Mouse (Mus musculus): ENCODE measurements around the gene Hoxb5.

The Hoxb5 gene

DNA sequence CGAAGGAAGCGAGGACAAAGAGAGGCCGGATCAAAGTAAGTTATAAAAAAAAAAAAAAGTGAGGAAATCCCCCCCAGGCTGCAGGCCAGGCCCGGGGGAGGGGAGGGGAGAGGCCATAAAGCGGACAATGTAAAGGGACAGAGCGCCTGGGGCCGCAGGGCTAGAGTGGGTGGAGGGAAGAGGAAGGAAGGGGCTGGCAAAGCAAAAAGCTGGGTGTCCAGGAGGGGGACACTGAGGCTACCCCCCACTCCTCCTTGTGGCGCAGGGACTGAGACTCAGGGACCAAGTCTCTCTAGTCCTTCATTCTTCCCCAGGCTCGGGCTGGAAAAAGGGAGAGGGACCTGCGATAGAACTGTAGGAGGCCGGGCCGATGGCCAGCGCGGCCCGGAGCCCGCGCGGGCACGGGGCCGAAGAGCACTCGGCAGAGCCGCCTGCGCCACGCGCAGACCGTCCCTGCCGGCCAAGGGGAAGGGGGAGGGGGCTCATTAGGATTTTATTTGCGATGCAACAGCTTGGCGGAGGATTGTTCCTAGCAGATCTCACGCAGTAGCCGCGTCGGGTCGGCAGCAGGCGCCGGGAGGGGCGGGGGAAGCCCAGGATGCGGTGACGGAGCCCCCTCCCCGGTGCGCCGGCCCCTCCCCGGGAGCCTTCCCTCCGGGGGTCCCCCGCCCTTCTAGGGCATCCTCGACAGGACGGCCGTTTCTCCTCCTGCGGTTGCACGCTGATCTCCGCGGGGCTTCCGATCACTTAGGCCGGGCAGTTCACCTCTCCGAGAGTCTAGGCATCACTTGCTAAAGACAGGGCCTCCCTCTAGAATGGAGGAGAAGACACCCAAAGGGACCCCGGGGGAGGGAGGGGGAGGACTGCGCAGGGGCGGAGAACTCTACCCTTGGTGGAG lies 30.9 kb upstream of the Hoxb5 start:
- DNase-seq (ENCODE audit: low spot score): no peak

DNA sequence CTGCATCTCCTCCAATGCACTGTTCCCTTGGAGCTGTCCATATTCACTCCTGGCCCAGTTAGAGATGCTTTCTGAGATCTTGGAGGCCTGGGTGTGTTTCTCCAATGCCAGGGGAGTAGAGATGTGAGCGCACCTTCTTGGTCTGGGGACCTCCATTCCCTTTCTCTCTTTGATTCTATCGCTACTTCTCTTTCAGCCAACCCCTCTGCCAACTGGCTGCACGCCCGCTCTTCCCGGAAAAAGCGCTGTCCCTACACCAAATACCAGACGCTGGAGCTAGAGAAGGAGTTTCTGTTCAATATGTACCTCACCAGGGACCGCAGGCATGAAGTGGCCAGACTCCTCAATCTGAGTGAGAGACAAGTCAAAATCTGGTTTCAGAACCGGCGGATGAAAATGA lies 28.7 kb upstream of the Hoxb5 start:
- no peak for DNase-seq (ENCODE audit: low spot score)

DNA sequence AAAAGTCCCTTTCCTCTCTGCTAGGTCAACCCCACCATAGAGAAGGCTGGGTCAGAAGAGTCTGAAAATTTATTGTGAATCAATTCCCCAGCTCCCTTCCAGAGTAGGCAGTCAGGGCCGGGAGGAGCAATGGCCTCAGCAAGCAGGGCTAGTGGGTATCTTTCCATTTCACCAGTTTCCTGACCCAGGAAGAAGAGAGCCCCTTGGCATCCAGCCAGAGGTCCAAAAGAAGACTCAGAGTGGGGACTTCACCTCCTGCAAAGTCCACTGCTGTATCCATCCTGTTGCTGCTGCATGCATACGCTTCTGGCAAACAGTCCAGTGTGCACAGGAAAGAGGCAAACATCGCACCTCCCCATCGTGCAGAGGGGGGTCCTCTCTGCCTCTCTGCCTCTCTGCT lies 27.2 kb upstream of the Hoxb5 start:
- DNase-seq (ENCODE audit: low spot score): no peak

DNA sequence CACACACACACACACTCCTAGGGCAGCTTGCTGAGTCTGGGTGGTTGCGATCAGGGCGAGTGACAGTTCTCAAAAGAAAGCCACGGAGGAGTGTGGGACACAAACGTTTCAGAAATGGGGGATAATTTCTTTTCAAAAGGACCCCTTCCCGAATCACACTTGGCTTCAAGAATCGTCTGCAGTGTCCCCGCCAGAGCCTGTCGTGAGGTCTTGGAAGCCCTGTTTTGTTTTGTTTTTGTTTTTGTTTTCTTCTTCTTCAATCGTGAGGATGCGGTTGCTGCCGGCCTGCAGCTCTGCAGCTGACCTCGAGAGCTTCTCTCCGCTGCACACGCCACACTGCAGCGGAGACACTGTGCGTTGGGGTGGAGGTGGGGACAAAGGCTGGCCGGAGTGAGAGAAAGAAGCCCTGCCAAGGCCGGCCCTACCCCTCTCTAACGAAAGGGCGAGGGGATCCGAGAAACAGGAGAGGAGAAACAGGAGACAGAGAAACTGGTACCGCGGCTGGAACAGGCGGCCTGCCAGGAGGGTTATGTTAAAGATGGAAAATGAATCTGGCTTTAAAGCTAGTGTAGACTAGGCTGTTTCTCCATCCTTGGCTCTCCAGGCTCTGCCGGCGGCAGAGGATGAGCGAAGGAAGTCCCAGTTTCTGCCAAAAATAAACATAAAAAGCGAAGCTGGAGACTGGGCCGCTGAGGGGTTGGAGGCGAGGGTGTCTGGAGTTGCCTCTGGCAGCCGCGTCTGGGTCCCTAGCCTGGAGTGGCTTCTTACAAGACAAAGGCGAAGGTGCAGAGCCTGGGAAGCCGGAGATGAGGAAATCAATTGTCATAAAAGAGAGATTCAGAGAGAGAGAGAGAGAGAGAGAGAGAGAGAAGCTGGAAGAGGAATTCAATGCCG lies 25.7 kb upstream of the Hoxb5 start:
- DNase-seq (ENCODE audit: low spot score): no peak

DNA sequence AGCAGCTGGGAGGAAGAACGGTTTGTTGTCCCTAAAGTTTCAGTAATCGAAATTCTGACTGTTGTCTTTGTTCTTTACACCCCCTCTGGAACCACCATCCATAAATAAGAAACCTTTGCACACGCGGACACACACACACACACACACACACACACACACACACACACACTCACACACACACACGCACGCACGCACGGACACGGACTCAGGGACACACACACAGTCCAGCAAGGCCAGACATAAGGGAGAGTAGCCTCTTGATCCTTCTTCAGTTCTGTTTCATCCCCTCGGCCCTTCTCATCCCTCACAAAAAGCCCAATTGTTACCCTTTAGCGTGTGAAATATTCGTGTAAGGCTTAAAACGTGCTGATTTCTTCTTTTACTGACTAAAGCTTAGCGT lies 24.8 kb upstream of the Hoxb5 start:
- no peak for DNase-seq (ENCODE audit: low spot score)

DNA sequence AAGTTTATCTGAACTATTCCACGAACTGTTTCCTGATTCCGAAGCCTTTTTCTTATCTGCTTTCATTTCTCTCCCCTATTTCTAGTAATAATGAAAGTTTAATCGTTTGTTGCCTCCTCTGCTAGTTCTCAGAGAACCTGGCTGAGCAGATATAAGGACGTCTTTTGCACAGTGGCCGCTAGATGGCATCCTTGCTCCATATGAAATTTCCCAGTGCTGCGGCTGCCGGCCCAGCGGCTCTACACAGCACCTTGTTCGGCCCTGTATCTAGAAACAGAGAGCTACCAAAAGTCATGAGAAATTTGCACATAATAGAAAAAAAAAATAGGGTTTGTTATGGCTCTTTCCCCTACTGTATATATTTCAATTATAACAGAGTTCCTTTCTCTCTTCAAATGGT lies 24.4 kb upstream of the Hoxb5 start:
- DNase-seq (ENCODE audit: low spot score): no peak

DNA sequence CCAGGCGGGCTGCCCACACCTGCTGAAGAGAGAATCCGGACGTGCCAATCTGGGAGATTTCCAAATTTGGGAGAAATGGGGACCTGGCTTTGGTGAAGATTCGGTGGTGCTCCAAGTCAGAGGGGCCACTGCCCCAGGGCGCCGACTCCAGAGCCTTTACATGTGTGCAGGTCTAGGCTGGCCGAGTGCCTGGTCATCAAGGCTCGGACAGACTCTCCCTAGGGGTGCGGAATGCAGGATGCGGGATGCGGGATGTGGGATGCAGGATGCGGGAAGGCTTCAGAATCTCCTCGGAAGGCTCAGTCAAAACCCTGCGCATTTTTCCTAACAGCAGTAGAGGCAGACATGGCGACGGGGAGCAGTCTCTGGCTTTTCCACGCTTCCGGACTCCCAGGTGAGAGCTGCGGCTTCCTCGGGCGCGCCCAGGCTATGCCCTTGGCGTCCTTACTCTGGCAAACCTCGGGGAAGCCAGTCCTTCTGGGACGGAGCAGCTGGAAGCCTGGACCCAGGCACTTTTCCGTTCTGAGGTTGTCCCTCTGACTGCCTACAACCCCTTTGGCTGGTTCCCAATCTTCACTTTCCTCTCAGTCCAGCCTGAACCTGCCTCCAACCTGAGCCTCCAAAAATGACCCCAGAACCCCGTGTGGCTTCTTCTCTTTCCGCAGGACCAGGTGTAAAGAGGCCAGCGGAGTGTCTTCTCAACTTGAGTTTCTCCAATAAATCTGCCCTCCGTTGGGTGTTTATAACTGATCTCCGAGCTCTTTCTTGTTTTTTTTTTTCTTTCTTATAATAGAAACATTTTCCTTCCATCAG lies 23.5 kb upstream of the Hoxb5 start:
- no peak for DNase-seq (ENCODE audit: low spot score)

DNA sequence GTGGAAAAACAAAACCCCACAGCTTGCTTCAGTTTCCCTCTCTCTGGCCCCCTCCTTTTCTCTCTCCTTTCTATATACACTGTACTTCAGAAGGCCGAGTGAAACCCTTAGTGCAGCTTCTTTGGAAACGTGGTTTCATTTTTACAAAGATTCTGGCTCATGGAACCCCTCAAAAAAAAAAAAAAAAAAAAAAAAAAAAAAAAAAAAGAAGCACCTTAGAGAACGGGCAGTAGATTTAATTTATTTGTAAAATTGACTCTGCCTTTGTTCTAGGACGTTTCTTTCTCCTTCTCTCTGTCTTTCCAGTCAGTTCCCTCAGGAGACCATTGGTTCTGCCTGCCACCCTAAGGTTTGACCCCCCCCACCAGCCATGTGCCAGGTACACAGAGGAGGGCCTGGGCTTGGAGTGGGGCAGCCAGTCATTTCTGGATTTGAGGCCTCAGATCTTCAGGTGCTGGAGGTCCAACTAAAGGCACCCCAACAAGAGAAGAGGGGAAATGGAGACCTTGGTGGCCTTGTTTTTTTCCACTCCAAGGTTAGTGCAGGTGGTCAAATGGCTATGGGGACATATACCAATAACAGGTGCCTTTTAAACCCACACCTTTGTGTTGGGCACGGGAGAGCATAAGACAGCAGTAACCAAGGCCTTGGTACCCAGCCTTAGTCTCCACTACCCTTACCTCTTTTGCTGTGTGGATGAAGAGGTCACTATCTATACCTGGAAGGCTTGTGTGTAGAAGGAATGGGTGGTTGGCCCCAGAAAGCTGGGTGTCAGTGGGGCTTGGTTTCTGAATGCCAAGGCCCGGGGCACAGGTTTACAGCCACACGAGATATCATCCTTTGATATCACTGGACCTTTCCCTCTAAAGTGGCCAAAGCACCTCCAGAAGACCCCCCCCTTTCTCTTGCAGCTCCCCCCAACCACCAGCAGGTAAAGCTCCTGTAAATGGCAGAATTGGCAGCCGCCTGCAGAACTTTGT lies 22.4 kb upstream of the Hoxb5 start:
- no peak for DNase-seq (ENCODE audit: low spot score)

DNA sequence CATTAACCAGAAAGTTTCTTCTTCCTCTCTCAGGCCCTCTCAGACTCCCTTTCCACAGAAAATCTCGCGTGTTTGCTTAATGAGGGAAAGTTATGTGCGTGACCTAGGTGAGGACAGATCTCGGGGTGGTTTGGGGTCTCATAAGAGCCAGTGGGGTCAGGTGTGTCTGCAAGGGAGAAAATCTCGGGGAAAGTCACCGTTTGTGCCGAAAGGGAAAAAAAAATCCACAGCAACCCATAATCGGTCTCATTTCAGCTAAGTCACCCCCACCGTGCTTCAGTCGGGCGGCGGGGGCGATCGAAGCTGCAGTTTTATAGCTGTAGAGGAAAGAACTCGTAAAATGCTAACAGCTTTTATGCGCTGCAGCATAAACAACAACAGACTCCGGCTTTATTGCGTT lies 21.7 kb upstream of the Hoxb5 start:
- DNase-seq (ENCODE audit: low spot score): no peak

DNA sequence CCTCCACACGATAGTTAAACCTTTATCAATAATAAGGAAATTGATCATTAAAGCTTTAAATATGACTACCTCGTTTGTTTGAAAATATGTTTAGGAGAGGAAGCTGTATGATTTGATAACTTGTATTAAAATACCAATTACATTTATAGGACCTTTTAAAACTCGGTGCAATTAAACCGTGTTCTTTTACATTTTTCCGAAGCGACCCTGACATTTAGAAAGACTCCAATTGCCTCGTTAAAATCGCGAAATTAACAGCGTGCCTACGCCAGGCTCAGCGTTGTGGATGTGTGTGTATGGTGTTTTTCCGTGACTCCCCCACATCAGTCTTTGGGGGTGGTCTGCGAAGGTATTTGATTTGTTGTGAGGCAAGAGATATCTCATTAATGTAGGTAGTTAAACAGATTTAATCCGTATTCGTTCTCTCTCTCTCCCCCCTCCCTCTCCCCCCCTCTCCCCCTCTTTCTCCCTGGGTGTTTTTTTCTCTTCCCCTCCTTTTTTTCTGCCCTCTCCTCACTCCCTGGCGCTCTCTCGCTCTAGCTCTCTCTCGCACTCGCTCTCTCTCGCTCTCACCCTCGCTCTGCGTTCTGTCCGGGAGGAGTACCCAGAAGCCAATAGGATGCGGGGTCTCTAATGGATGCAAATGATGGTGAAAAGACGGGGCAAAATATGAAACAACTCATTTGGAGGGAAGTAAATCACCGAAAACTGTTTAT lies 21.1 kb upstream of the Hoxb5 start, which contains the start of gene Hoxb8:
Gene Hoxb8 (plus strand): TSS at position 51 of the 716 bp plus-strand sequence.
- no peak for DNase-seq (ENCODE audit: low spot score)

DNA sequence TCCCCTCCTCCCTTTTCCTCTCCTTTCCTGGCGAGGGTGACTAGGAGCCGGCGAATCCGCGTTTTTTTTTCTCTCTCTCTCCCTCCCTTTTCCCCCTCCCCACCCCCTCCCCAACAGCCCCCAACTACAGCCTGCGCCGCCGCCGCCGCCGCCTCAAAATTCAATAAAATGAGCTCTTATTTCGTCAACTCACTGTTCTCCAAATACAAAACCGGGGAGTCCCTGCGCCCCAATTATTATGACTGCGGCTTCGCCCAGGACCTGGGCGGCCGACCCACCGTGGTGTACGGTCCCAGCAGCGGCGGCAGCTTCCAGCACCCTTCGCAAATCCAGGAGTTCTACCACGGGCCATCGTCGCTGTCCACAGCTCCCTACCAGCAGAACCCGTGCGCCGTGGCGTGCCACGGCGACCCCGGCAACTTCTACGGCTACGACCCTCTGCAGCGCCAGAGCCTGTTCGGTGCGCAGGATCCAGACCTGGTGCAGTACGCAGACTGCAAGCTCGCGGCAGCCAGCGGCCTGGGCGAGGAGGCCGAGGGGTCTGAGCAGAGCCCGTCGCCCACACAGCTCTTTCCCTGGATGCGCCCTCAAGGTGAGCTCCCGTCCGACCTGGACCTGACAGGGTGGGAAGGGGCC lies 20.2 kb upstream of the Hoxb5 start:
- no peak for DNase-seq (ENCODE audit: low spot score)

DNA sequence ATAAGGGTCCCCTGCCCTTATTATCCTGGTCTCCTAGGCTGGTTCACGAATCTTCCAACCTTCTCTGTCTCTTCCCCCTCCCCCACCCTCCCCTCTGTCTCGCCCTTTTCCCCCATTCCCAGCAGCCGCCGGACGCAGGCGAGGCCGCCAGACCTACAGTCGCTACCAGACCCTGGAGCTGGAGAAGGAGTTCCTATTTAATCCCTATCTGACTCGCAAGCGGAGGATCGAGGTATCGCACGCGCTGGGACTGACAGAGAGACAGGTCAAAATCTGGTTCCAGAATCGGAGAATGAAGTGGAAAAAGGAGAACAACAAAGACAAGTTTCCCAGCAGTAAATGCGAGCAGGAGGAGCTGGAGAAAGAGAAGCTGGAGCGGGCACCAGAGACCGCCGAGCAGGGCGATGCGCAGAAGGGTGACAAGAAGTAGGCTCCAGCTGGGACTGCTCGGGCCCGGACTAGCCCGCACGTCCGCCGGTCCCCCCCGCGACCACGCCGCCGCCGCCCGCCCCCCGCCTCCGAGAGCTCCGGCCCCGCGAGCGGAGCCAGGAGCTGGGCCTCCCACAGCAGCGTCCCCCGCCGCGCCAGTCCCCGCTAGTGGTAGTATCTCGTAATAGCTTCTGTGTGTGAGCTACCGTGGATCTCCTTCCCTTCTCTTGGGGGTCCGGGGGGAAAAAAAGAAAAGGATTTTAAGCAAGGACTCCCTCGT lies 18.9 kb upstream of the Hoxb5 start:
- DNase-seq (ENCODE audit: low spot score): no peak

DNA sequence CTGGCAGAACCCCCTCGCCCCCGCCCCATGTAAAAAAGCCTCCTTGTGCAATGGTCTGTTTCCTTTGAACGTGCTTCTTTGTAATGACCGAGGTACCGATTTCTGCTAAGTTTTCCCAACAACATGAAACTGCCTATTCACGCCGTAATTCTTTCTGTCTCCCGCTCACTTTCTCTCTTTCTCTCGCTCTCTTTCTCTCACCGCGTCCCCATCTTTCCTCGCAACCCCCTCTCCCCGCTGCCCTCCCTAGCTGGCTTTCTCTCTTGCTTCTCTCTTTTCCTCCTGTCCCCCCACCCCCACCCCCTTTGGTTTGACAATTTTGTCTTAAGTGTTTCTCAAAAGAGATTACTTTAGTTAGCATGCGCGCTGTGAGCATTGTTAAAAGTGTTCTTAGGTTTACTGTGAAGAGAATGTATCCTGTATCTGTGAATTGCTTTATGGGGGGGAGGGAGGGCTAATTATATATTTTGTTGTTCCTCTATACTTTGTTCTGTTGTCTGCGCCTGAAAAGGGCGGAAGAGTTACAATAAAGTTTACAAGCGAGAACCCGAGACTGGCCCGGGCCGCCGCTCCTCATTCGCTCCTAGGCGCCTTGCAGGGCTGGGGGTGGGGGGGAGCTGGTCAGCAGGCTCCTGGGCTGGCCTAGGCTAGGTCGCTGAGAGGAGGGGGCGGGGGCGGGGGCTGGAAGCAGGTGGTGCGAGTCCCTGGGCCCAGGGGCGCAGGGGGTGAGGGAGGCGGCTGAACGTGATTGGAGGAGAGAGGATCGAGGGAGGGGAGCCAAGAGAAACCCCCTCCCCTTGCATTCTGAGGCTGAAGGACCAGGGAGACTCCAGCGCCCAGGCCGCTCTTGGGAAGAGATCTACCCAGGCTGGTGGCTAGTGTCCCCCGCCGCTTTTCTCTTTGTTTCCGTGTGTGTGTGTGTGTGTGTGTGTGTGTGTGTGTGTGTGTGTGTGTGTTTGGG lies 18.1 kb upstream of the Hoxb5 start:
- DNase-seq (ENCODE audit: low spot score): no peak

DNA sequence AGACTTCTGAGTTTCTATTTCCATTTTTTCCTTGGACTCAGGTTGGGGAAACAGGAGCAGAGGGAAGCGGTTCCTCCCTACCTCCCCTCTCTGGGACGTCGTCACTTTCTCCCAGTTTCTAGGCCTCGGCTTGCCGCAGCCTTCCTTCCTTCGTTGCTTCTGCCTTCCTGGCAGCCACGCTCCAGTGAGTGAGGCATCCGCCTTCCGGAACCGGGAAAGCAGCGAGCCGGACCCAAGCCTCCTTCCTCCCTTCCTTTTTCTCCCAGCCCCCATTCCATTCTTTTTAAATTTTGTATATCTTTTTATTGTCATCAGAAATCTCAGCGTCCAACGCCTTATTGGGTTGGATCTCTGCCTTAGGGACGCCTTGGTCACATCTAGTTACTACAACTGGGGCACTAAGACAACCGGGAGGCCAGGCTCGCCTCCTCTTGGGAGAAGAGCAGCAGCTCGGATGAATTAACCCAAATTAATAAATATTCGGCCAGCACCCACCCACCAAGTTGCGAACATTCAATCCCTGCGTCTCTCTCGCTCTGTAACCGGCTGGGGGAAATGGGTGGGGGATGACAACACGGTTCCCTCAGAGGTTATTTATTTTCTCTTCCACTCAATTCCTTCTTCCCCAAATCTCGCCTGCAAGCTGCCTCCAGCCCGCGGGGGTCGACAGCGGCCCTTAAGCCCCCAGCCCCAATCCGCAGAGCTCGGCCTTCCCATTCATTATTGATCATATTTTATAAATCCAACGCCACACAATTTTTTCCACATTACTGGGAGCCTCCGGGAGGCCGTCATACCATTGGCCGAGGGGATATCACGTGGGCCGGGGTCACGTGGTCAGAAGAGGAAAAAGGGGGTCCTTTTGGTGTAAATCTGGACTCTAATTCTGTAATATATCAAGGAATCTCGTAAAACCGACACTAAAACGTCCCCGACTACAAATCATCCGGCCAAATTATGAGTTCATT lies 17.1 kb upstream of the Hoxb5 start, which contains the start of gene Hoxb7:
Gene Hoxb7 (plus strand): TSS at position 853 of the 968 bp plus-strand sequence.
- no peak for DNase-seq (ENCODE audit: low spot score)

DNA sequence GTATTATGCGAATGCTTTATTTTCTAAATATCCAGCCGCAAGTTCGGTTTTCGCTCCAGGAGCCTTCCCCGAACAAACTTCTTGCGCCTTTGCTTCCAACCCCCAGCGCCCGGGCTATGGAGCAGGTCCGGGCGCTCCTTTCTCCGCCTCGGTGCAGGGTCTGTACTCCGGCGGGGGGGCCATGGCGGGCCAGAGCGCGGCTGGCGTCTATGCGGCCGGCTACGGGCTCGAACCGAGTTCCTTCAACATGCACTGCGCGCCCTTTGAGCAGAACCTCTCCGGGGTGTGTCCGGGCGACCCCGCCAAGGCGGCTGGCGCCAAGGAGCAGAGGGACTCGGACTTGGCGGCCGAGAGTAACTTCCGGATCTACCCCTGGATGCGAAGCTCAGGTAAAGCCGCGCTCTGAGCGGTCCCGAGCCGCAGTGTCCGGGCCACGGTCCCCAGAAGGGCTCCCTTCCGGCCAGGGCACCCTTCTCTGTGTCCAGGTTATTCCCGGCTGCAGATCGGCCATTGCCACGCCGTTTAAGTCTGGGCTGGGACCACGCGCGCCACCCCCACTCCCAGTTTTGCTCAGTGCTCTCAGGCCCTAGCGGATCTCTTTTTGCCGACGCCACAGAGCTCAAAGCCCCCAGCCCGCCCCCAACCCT lies 16.3 kb upstream of the Hoxb5 start:
- DNase-seq (ENCODE audit: low spot score): no peak

DNA sequence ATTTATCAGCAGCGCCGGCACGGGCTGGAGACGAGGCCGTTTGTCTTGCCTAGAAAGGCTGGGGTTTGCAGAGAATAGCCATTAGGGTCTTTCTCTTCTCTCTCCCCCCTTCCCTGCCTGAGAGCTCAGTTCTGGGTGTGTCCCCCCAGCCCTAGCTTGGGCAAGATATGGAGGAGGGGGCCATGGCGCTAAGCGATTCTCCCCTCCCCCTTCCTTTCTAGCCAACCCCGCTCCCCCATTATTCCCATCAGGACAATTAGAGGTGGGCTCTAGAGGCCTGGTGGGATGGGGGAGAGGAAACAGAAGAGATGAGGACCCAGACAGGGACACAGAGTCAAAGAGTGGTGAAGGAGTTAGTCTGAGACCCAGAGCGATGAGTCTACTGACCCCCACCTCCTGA lies 15.7 kb upstream of the Hoxb5 start:
- no peak for DNase-seq (ENCODE audit: low spot score)
